Mouse (Mus musculus) hindbrain, postnatal 0 days (tissue): Measurements from ENCODE around the gene Naglu. TPM values are rescaled to one million over a fixed set of nuclear protein-coding genes. Genes with fewer than 3 reads are reported as not detected.

Source experiments
- ATAC-seq: fragments of 200-750 bp; cut with Nextera tagmentation; 2 replicates; pipeline ENCODE4 v1.8.0; 2017; ENCODE audit warnings: mild to moderate bottlenecking, moderate TSS enrichment, moderate library complexity
- DNase-seq: peaks from one replicate; pipeline ENCODE4 v3.0.0-alpha.2; 2015; ENCODE audit warnings: low spot score
- H3K27ac ChIP-seq: fragments of 300-500 bp; sonication (generic); 2 replicates; pipeline ENCODE4 v1.5.1; 2014; ENCODE audit warnings: mild to moderate bottlenecking
- H3K27me3 ChIP-seq: fragments of 300-500 bp; sonication (generic); 2 replicates; pipeline ENCODE4 v1.6.1; 2014; ENCODE audit warnings: low read length, mixed read lengths; ENCODE audit not compliant: insufficient read depth
- H3K36me3 ChIP-seq: fragments of 300-500 bp; sonication (generic); 2 replicates; pipeline ENCODE4 v1.6.1; 2014; ENCODE audit warnings: low read length, mixed read lengths; ENCODE audit not compliant: insufficient read depth
- H3K4me1 ChIP-seq: fragments of 300-500 bp; sonication (generic); 2 replicates; pipeline ENCODE4 v1.6.1; 2014; ENCODE audit warnings: antibody characterized with exemption, low read length, mixed read lengths; ENCODE audit not compliant: insufficient read depth
- H3K4me2 ChIP-seq: fragments of 300-500 bp; sonication (generic); 2 replicates; pipeline ENCODE4 v1.6.1; 2014; ENCODE audit warnings: low read depth, mild to moderate bottlenecking, low read length, moderate library complexity, mixed read lengths
- H3K4me3 ChIP-seq: fragments of 300-500 bp; sonication (generic); 2 replicates; pipeline ENCODE4 v1.5.1; 2014; ENCODE audit warnings: low read length
- H3K9ac ChIP-seq: fragments of 300-500 bp; sonication (generic); replicated peaks from 2 replicates; pipeline ENCODE4 v1.6.1; 2014; ENCODE audit warnings: mild to moderate bottlenecking, low read length, moderate library complexity, mixed read lengths
- H3K9me3 ChIP-seq: fragments of 300-500 bp; sonication (generic); 2 replicates; pipeline ENCODE4 v1.6.1; 2016; ENCODE audit warnings: low read length, mixed read lengths
- CTCF ChIP-seq: IDR thresholded peaks from 2 replicates; pipeline ENCODE4 v1.5.1; 2016; ENCODE audit warnings: antibody characterized with exemption, control low read depth, low read depth
- WGBS: fragments of 180-500 bp; shearing (Covaris S2); extraction: QIAGEN DNeasy Blood & Tissue Kit; methylation state at CpG from one replicate; pipeline ENCODE4 v1.1.7; 2014; 5-methylcytosine and 5-hydroxymethylcytosine counted together
- polyA plus RNA-seq: library from polyadenylated mRNA; unstranded; fragments of >200 nt; fragmentation: Nextera tagmentation; extraction: Ambion mirVana; gene quantifications from 2 replicates; pipeline ENCODE4 v1.2.1, GENCODE M21; 2015
- total RNA-seq: library from RNA; depleted of rRNA; stranded (reverse); fragments of >200 nt; gene quantifications from 2 replicates; pipeline ENCODE4 v1.2.3, GENCODE M21; 2014

The Naglu gene
- total and polyA plus RNA-seq, 2 experiments from 2014 or later = 17.0 to 23.8 TPM

GRCm38 (mm10) chr11:101031470-101031869 lies 38.3 kb upstream of the Naglu start:
- TF ChIP-seq CTCF = no peak
- no peaks in the 10 kb centered on the region for H3K4me1 ChIP-seq
- no peak overlapping the region for H3K27ac ChIP-seq
- 100% methylated on average over 1 of the region's 1 CpGs for WGBS
- no peak for ATAC-seq
- no peaks in the 10 kb centered on the region for H3K9me3 ChIP-seq
- H3K9ac ChIP-seq = no peak overlapping the region
- H3K36me3 ChIP-seq = peaks cover 76% of the 10 kb centered on the region
- no peaks in the 10 kb centered on the region for H3K27me3 ChIP-seq
- DNase-seq = no peak
- H3K4me2 ChIP-seq = no peak overlapping the region
- no peak overlapping the region for H3K4me3 ChIP-seq

- H3K27ac ChIP-seq = no peak overlapping the region
- H3K9me3 ChIP-seq = no peaks in the 10 kb centered on the region
- ATAC-seq (no peak), DNase-seq (no peak)
- H3K4me1 ChIP-seq = no peaks in the 10 kb centered on the region
- peaks cover 75% of the 10 kb centered on the region for H3K36me3 ChIP-seq
- H3K4me2 ChIP-seq = no peak overlapping the region
- 94% methylated on average over 17 of the region's 17 CpGs for WGBS
- H3K27me3 ChIP-seq = no peaks in the 10 kb centered on the region
- no peak for TF ChIP-seq CTCF
- no peak overlapping the region for H3K4me3 ChIP-seq
- H3K9ac ChIP-seq = no peak overlapping the region
Measured at GRCm38 (mm10) chr11:101033856-101034500, 35.8 kb upstream of the Naglu start.

GRCm38 (mm10) chr11:101034614-101035327 lies 35.0 kb upstream of the Naglu start:
- Histone ChIP-seq H3K4me1 (no peaks in the 10 kb centered on the region), H3K9ac (no peak overlapping the region), H3K27me3 (no peaks in the 10 kb centered on the region), H3K4me3 (no peak overlapping the region), H3K4me2 (no peak overlapping the region), H3K27ac (no peak overlapping the region), H3K9me3 (no peaks in the 10 kb centered on the region), H3K36me3 (peaks cover 75% of the 10 kb centered on the region)
- ATAC-seq (no peak), DNase-seq (no peak)
- TF ChIP-seq CTCF = no peak
- 80% methylated on average over 8 of the region's 8 CpGs for whole genome bisulfite sequencing

GRCm38 (mm10) chr11:101035328-101035695 lies 34.5 kb upstream of the Naglu start:
- no peaks in the 10 kb centered on the region for H3K4me1 ChIP-seq
- H3K9ac ChIP-seq = no peak overlapping the region
- no peak for TF ChIP-seq CTCF
- ATAC-seq (no peak), DNase-seq (no peak)
- H3K4me2 ChIP-seq = no peak overlapping the region
- H3K27ac ChIP-seq = no peak overlapping the region
- no peaks in the 10 kb centered on the region for H3K9me3 ChIP-seq
- no peaks in the 10 kb centered on the region for H3K27me3 ChIP-seq
- H3K4me3 ChIP-seq = no peak overlapping the region
- WGBS = 79% methylated on average over 4 of the region's 4 CpGs
- peaks cover 75% of the 10 kb centered on the region for H3K36me3 ChIP-seq

GRCm38 (mm10) chr11:101037795-101038194 lies 32.0 kb upstream of the Naglu start:
- Histone ChIP-seq H3K9me3 (no peaks in the 10 kb centered on the region), H3K4me2 (no peak overlapping the region), H3K9ac (no peak overlapping the region), H3K27me3 (no peaks in the 10 kb centered on the region), H3K4me3 (no peak overlapping the region), H3K27ac (no peak overlapping the region), H3K36me3 (peaks cover 77% of the 10 kb centered on the region), H3K4me1 (no peaks in the 10 kb centered on the region)
- ATAC-seq (no peak), DNase-seq (no peak)
- 59% methylated on average over 10 of the region's 10 CpGs for WGBS
- no peak for TF ChIP-seq CTCF

- WGBS = 92% methylated on average over 4 of the region's 4 CpGs
- H3K4me3 ChIP-seq = no peak overlapping the region
- no peak overlapping the region for H3K4me2 ChIP-seq
- no peak overlapping the region for H3K27ac ChIP-seq
- ATAC-seq (no peak), DNase-seq (no peak)
- no peaks in the 10 kb centered on the region for H3K4me1 ChIP-seq
- H3K36me3 ChIP-seq = peaks cover 90% of the 10 kb centered on the region
- H3K9me3 ChIP-seq = no peaks in the 10 kb centered on the region
- H3K9ac ChIP-seq = no peak overlapping the region
- H3K27me3 ChIP-seq = no peaks in the 10 kb centered on the region
- TF ChIP-seq CTCF = no peak
Measured at GRCm38 (mm10) chr11:101045826-101046225, 24.0 kb upstream of the Naglu start.

- no peak for DNase-seq
- H3K27ac ChIP-seq = no peak overlapping the region
- H3K4me3 ChIP-seq = no peak overlapping the region
- H3K36me3 ChIP-seq = peaks cover 88% of the 10 kb centered on the region
- H3K9me3 ChIP-seq = no peaks in the 10 kb centered on the region
- TF ChIP-seq CTCF = no peak
- H3K4me1 ChIP-seq = no peaks in the 10 kb centered on the region
- 63% methylated on average over 9 of the region's 9 CpGs for WGBS
- H3K27me3 ChIP-seq = no peaks in the 10 kb centered on the region
- no peak overlapping the region for H3K9ac ChIP-seq
- no peak for ATAC-seq
- H3K4me2 ChIP-seq = no peak overlapping the region
Measured at GRCm38 (mm10) chr11:101046440-101046839, 23.4 kb upstream of the Naglu start.
